Mouse (Mus musculus) embryonic fibroblast, embryonic 13.5 days (primary cell): Measurements from ENCODE around the gene Cyth1.

Experiments
- CTCF ChIP-seq: IDR thresholded peaks from 2 replicates; pipeline ENCODE4 v1.5.1; 2011; ENCODE audit warnings: mild to moderate bottlenecking, control low read depth, low read length, moderate library complexity, borderline replicate concordance; ENCODE audit not compliant: insufficient read depth
- POLR2A ChIP-seq: IDR thresholded peaks from 2 replicates; pipeline ENCODE4 v1.6.1; 2011; ENCODE audit warnings: low read depth, mild to moderate bottlenecking, control low read depth, low read length, moderate library complexity

DNA sequence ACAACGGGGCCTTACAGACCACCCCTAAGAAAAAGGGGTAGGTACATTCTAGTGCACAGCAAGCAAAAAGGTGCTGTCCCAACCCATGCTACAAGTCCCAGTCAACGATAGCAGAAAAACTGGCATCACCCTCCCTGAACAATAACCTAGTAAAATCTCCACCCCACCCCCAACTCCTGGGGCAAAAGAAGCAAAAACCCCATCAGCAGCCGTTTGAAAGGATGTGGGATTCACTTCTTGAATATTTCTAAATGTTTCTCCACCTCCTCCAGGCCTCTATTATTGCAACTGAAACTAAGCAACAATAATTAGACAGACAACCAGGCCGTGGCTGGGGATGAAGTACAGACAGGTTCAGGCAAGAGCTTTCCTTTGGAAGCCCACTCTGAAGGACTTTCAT lies 8.0 kb downstream of the Cyth1 start:
- no peak for TF ChIP-seq CTCF
- TF ChIP-seq POLR2A = no peak
